Mouse (Mus musculus) kidney, adult 9 months (tissue): ENCODE results near the gene Glmn.

Experiments used
- DNase-seq: peaks from one replicate; pipeline ENCODE4 v3.0.0; 2022

Glmn gene

GRCm38 (mm10) chr5:107515453-107515852, 82.2 kb downstream of the Glmn start:
- DNase-seq = no peak

- DNase-seq = peak; percentile 56
Measured at GRCm38 (mm10) chr5:107513583-107513982, 84.1 kb downstream of the Glmn start.

GRCm38 (mm10) chr5:107511326-107511725, 86.4 kb downstream of the Glmn start:
- DNase-seq = no peak

DNA sequence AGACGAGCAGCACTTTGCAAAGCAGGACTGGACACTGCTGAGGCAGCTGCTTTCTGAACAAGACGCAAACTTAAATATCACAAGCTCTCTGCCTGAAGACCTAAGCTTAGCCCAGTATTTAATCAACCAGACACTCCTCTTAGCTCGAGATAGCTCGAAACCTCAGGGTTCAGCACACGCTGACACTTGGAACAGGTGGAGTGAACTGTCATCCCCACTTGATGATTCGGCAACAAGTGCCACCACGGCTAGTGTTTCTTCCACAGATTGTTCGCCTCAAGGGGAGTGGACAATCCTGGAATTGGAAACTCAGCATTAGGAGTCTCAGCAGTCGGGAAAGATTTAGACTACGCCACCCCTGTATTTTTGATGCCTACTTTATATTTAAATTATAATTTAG, 87.2 kb downstream of the Glmn start:
- DNase-seq = no peak

GRCm38 (mm10) chr5:107507321-107507720, 90.4 kb downstream of the Glmn start, which contains the start of gene Gm42669:
TSS of gene Gm42669 (plus strand) at chr5:107507621.
- no peak for DNase-seq

- no peak for DNase-seq
Measured at GRCm38 (mm10) chr5:107500741-107501140, 96.9 kb downstream of the Glmn start.

- no peak for DNase-seq
Measured at GRCm38 (mm10) chr5:107499891-107500535, 97.7 kb downstream of the Glmn start.
